Mouse (Mus musculus): ENCODE measurements around the gene C1ql1. TPM values are rescaled to one million over a fixed set of nuclear protein-coding genes. Genes with fewer than 3 reads are reported as not detected.

The C1ql1 gene
- polyA plus RNA-seq, 1 experiment: not detected

- no peak for TF ChIP-seq GATA1 (IDR thresholded peaks at IDR 0.05; ENCODE audit: low read length)
Measured at GRCm38 (mm10) chr11:102963855-102964546, 17.5 kb upstream of the C1ql1 start.

- no peak for TF ChIP-seq GATA1 (IDR thresholded peaks at IDR 0.05; ENCODE audit: low read length)
Measured at GRCm38 (mm10) chr11:102963246-102963854, 16.9 kb upstream of the C1ql1 start.

GRCm38 (mm10) chr11:102962861-102963245 is 16.4 kb upstream of the C1ql1 start:
- no peak for TF ChIP-seq GATA1 (IDR thresholded peaks at IDR 0.05; ENCODE audit: low read length)

- no peak for TF ChIP-seq GATA1 (IDR thresholded peaks at IDR 0.05; ENCODE audit: low read length)
Measured at GRCm38 (mm10) chr11:102961082-102961481, 14.6 kb upstream of the C1ql1 start.

- no peak for TF ChIP-seq GATA1 (IDR thresholded peaks at IDR 0.05; ENCODE audit: low read length)
Measured at GRCm38 (mm10) chr11:102958870-102959269, 12.4 kb upstream of the C1ql1 start.

- no peak for TF ChIP-seq GATA1 (IDR thresholded peaks at IDR 0.05; ENCODE audit: low read length)
Measured at GRCm38 (mm10) chr11:102958431-102958830, 11.9 kb upstream of the C1ql1 start.

- TF ChIP-seq GATA1 (IDR thresholded peaks at IDR 0.05; ENCODE audit: low read length): no peak
Measured at GRCm38 (mm10) chr11:102957692-102958091, 11.2 kb upstream of the C1ql1 start.

- no peak for TF ChIP-seq GATA1 (IDR thresholded peaks at IDR 0.05; ENCODE audit: low read length)
Measured at GRCm38 (mm10) chr11:102956962-102957614, 10.6 kb upstream of the C1ql1 start.

- TF ChIP-seq GATA1 (IDR thresholded peaks at IDR 0.05; ENCODE audit: low read length): no peak
Measured at GRCm38 (mm10) chr11:102952922-102953321, 6.4 kb upstream of the C1ql1 start.

- TF ChIP-seq GATA1 (IDR thresholded peaks at IDR 0.05; ENCODE audit: low read length): no peak
Measured at GRCm38 (mm10) chr11:102948043-102948961, 1.8 kb upstream of the C1ql1 start.

- TF ChIP-seq GATA1 (IDR thresholded peaks at IDR 0.05; ENCODE audit: low read length): no peak
Measured at GRCm38 (mm10) chr11:102946992-102947343, 480 bp upstream of the C1ql1 start.

GRCm38 (mm10) chr11:102945306-102946264 is 903 bp downstream of the C1ql1 start:
- TF ChIP-seq GATA1 (IDR thresholded peaks at IDR 0.05; ENCODE audit: low read length): no peak

- TF ChIP-seq GATA1 (IDR thresholded peaks at IDR 0.05; ENCODE audit: low read length): no peak
Measured at GRCm38 (mm10) chr11:102941236-102941635, 5.3 kb downstream of the C1ql1 start.

- TF ChIP-seq GATA1 (IDR thresholded peaks at IDR 0.05; ENCODE audit: low read length): no peak
Measured at GRCm38 (mm10) chr11:102939024-102939675, 7.3 kb downstream of the C1ql1 start.

All from G1E-ER4 (cell line).